Mouse (Mus musculus): ENCODE results near the gene Gm42420. TPM values are rescaled to one million over a fixed set of nuclear protein-coding genes. Genes with fewer than 3 reads are reported as not detected.

The Gm42420 gene
- polyA plus RNA-seq, 1 experiment = 1.8 TPM

- Histone ChIP-seq H3K36me3 (ENCODE audit: control insufficient read depth, insufficient read depth, low read length) (no peaks in the 10 kb centered on the region), H3K4me3 (ENCODE audit: insufficient read depth, low read depth, low read length) (peak overlapping the region; percentile 54), H3K4me1 (ENCODE audit: control insufficient read depth, insufficient read depth, low read length) (no peaks in the 10 kb centered on the region), H3K27me3 (replicated peaks; ENCODE audit: control insufficient read depth, insufficient read depth, low read length) (0 out of 2 replicates have a peak, but pooled peaks cover 1% of the 10 kb centered on the region), H3K27ac (ENCODE audit: insufficient read depth, low read depth, low read length) (no peak overlapping the region)
- peak; percentile 30 for DNase-seq
- 3% methylated on average over 48 of the region's 54 CpGs for WGBS
- TF ChIP-seq CTCF (conservative IDR thresholded peaks at IDR 0.05; ENCODE audit: insufficient read depth, insufficient read length, low read depth, low read length) = no peak
- no peak for TF ChIP-seq POLR2A (IDR thresholded peaks at IDR 0.05; ENCODE audit: low read depth, low read length)
Measured at GRCm38 (mm10) chr6:39556900-39557659, 28.5 kb upstream of the Gm42420 start.

DNA sequence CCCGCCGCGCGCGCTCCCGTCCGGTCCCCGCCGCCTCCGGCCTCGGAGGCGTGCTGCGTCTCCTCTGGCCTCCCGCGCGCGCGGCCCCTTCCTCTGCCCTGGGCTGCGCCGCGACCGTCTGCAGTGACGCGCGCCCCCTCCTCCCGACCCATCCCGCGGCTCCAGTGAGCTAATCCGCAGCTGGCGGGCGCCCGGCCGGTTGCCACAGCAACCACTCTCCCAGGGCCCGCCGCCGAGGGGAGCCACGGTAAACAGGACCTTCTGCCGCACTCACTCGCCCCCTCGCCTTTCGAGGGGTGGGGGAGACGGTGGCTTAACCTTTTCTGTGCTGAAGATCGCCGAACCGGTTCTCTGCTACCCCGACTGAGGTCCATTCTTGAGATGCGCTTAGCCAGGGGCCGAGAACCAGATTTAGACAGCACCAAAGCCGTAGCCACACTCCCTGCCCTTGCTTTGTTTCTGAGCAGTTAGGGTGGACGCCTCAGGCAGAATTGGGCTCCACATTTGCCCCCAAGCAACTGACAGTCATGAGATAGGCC lies 27.8 kb upstream of the Gm42420 start, which contains the start of gene Dennd2a:
Dennd2a (minus strand) TSS at position 145 of the 539 bp plus-strand sequence.
- Histone ChIP-seq H3K36me3 (ENCODE audit: control insufficient read depth, insufficient read depth, low read length) (no peaks in the 10 kb centered on the region), H3K4me3 (ENCODE audit: insufficient read depth, low read depth, low read length) (peak within 1 kb of the TSS; percentile 54), H3K27ac (ENCODE audit: insufficient read depth, low read depth, low read length) (no peak within 1 kb of the TSS), H3K4me1 (ENCODE audit: control insufficient read depth, insufficient read depth, low read length) (no peaks in the 10 kb centered on the region), H3K27me3 (replicated peaks; ENCODE audit: control insufficient read depth, insufficient read depth, low read length) (0 out of 2 replicates have a peak, but pooled peaks cover 1% of the 10 kb centered on the region)
- DNase-seq = peak; percentile 56
- WGBS = 3% methylated on average over 41 of the region's 50 CpGs
- TF ChIP-seq POLR2A (IDR thresholded peaks at IDR 0.05; ENCODE audit: low read depth, low read length) = no peak
- TF ChIP-seq CTCF (conservative IDR thresholded peaks at IDR 0.05; ENCODE audit: insufficient read depth, insufficient read length, low read depth, low read length) = no peak

DNA sequence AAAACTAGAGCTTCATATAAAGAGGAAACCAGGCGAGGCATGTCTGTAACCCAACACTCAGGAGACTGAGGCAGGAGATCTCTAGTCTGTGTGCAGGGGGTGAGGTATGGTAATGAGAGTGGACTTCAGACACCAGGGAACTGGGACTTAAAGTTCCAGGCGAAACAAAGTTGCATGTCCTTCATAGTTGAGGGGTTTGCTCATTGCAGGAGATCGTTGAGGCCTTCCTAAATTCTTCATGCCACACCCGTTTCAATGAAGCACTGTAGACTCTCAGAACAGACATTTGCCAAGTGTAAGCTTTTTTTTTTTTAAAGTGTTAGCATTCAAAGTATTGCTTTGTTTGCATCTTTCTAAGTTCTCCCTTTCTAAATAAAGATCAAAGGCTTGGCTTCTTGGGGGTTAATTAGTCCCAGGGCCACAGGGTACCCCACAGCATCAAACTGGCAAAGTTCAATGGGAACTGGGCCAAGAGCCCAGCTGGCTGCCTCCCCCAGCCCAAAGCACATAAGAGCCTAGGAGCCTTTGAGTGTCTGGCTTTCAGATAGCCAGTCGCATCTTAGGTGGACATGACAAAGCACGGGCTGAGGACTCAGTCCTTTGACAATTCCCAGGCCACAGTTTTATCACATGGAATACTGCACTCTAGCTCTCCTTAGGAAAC lies 26.1 kb upstream of the Gm42420 start:
- Histone ChIP-seq H3K36me3 (ENCODE audit: control insufficient read depth, insufficient read depth, low read length) (no peaks in the 10 kb centered on the region), H3K4me3 (ENCODE audit: insufficient read depth, low read depth, low read length) (no peak overlapping the region), H3K4me1 (ENCODE audit: control insufficient read depth, insufficient read depth, low read length) (no peaks in the 10 kb centered on the region), H3K27me3 (replicated peaks; ENCODE audit: control insufficient read depth, insufficient read depth, low read length) (0 out of 2 replicates have a peak, but pooled peaks cover 1% of the 10 kb centered on the region), H3K27ac (ENCODE audit: insufficient read depth, low read depth, low read length) (no peak overlapping the region)
- no peak for TF ChIP-seq CTCF (conservative IDR thresholded peaks at IDR 0.05; ENCODE audit: insufficient read depth, insufficient read length, low read depth, low read length)
- TF ChIP-seq POLR2A (IDR thresholded peaks at IDR 0.05; ENCODE audit: low read depth, low read length) = no peak
- DNase-seq = no peak
- WGBS = 71% methylated on average over 6 of the region's 6 CpGs

DNA sequence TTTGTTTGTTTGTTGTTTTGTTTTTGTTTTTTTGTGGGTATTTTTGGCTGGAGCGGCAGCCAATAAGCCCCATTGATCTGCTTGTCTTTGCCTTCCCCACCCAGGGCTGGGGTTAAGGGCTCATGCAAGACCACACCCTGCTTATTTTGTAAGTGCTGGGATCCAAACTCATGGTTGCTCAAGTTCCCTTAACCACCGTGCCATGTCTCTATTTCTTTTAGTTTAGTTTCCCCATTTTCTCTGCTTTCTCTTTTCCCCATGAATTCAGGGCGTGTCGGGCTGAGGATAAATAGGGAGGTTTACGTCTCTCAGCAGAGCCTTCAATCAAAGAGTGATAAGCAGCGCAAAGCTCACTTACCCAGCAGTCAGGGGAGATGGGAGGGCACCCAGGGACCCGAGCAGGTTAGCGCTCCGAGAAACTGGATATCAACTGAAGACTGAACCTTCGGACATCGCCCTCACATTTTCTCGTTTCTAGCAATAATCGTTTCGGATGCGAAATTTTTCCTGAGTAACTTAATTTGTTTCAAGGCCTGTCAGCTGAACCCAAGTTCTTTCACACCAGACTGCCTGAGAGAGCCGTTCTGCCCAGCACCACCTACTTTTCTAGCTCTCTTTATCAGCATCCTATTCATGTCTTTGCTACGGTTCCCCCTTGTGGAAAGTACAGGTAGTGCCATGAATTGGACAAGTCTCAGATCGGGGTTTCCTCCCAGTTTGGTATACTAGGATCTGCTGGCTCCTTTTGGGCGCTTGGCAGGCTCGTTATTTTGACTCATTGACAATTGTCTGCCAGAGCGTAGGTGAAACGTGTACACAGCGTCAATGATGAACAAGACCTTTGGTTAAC lies 23.2 kb upstream of the Gm42420 start:
- WGBS = 21% methylated on average over 23 of the region's 23 CpGs

DNA sequence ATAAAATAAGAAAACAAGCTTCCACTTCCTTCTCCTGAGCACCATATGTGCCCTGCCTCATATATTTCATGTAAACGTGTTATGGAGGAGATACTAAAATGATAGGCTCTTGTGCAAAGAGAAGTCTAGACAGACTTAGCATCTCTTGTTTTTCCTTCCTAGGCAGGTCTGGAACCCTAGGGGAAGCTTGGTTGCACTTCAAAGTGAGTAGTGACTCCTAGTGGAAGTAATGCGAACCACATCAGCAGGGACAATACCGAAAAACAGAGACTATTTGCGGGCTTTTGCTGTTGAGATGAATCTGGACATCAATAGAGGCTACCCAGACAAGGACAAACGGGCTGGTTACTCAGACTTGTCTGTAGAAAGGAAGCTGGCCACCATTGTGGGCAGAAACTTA lies 18.0 kb upstream of the Gm42420 start:
- DNase-seq = peak; percentile 57
- no peaks in the 10 kb centered on the region for H3K27me3 ChIP-seq (replicated peaks; ENCODE audit: control insufficient read depth, insufficient read depth, low read length)
- H3K27ac ChIP-seq (ENCODE audit: insufficient read depth, low read depth, low read length) = no peak overlapping the region
- H3K4me3 ChIP-seq (ENCODE audit: insufficient read depth, low read depth, low read length) = no peak overlapping the region
- no peaks in the 10 kb centered on the region for H3K36me3 ChIP-seq (ENCODE audit: control insufficient read depth, insufficient read depth, low read length)
- H3K4me1 ChIP-seq (ENCODE audit: control insufficient read depth, insufficient read depth, low read length) = no peaks in the 10 kb centered on the region
- TF ChIP-seq POLR2A (IDR thresholded peaks at IDR 0.05; ENCODE audit: low read depth, low read length) (no peak), CTCF (conservative IDR thresholded peaks at IDR 0.05; ENCODE audit: insufficient read depth, insufficient read length, low read depth, low read length) (peak; percentile 56)
- WGBS = 13% methylated on average over 5 of the region's 5 CpGs

More for the DNA sequence above, 23.2 kb upstream of the Gm42420 start:
- Histone ChIP-seq H3K27ac (ENCODE audit: insufficient read depth, low read depth, low read length) (no peak overlapping the region), H3K4me3 (ENCODE audit: insufficient read depth, low read depth, low read length) (no peak overlapping the region), H3K4me1 (ENCODE audit: control insufficient read depth, insufficient read depth, low read length) (no peaks in the 10 kb centered on the region), H3K27me3 (replicated peaks; ENCODE audit: control insufficient read depth, insufficient read depth, low read length) (no peaks in the 10 kb centered on the region), H3K36me3 (ENCODE audit: control insufficient read depth, insufficient read depth, low read length) (no peaks in the 10 kb centered on the region)
- TF ChIP-seq CTCF (conservative IDR thresholded peaks at IDR 0.05; ENCODE audit: insufficient read depth, insufficient read length, low read depth, low read length) (peak; percentile 64), POLR2A (IDR thresholded peaks at IDR 0.05; ENCODE audit: low read depth, low read length) (no peak)
- DNase-seq = peak; percentile 87

DNA sequence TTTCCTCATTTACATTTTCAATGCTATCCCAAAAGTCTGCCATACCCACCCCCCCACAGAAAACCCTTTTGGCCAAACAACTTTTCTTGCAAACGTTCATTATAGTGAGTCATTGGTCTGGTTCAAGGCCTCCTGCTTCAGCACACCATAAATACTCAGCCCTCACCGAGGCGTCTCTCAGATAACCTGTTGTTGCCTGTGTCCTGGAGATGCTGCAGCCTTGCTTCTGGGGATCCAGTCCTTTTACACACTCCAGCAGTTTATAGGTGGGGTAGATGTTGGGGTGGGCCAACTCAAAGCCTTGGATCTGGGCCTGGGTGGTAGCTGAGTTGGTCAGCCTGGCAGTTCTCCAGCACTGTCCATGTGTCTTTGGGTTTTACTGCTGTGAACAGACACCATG lies 15.1 kb upstream of the Gm42420 start:
- Histone ChIP-seq H3K4me3 (ENCODE audit: insufficient read depth, low read depth, low read length) (no peak overlapping the region), H3K4me1 (ENCODE audit: control insufficient read depth, insufficient read depth, low read length) (no peaks in the 10 kb centered on the region; the same call in 1 of the 2 replicates), H3K27ac (ENCODE audit: insufficient read depth, low read depth, low read length) (no peak overlapping the region), H3K36me3 (ENCODE audit: control insufficient read depth, insufficient read depth, low read length) (no peaks in the 10 kb centered on the region), H3K27me3 (replicated peaks; ENCODE audit: control insufficient read depth, insufficient read depth, low read length) (no peaks in the 10 kb centered on the region)
- WGBS = 36% methylated on average over 3 of the region's 3 CpGs
- TF ChIP-seq CTCF (conservative IDR thresholded peaks at IDR 0.05; ENCODE audit: insufficient read depth, insufficient read length, low read depth, low read length) (no peak), POLR2A (IDR thresholded peaks at IDR 0.05; ENCODE audit: low read depth, low read length) (no peak)
- DNase-seq = no peak

Measured in kidney, adult 2 months (tissue).